Mouse (Mus musculus) left cerebral cortex, postnatal 10 days (tissue): ENCODE measurements around the gene Il1rn. TPM values are rescaled to one million over a fixed set of nuclear protein-coding genes. Genes with fewer than 3 reads are reported as not detected.

Experiments
- DNase-seq, 2 experiments: peaks; one replicate each; pipeline ENCODE4 v3.0.0; 2021 to 2022; ENCODE audit warnings: low spot score in 2 of 2, mixed read lengths in 1 of 2; ENCODE audit errors: extremely low spot score in 1 of 2
- intact Hi-C: fragments of 180-260 bp; cut with DNase I; formaldehyde crosslinking; loops from one replicate; pipeline ENCODE4 v1.15.1; 2025
- total RNA-seq, 2 experiments: library from RNA; stranded (reverse); gene quantifications; 2 replicates each; pipeline ENCODE4 v1.2.3; 2021

The Il1rn gene
- not detected for total RNA-seq

DNA sequence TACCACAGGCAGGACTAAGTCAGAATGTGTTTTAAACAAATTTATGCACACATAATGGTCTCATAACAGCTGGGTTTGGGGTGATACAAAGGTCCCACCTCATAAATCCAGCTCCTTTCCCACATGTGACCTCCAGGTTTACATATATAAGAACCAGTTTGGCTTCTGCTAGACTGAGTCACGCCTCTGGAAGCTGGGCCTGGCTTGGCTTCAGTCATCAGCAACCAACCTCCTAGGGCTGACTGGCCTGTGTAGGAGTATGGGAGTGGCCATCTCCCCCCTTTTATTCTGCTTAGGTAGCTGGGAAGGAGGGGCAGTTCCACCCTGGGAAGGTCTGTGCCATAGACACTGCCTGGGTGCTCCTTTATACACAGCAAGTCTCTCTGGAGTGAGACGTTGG lies at the start of gene Il1rn:
Il1rn (plus strand) TSS at position 309 of the 400 bp plus-strand sequence.
- intact Hi-C loops, result no loop called here
- no peak for DNase-seq

DNA sequence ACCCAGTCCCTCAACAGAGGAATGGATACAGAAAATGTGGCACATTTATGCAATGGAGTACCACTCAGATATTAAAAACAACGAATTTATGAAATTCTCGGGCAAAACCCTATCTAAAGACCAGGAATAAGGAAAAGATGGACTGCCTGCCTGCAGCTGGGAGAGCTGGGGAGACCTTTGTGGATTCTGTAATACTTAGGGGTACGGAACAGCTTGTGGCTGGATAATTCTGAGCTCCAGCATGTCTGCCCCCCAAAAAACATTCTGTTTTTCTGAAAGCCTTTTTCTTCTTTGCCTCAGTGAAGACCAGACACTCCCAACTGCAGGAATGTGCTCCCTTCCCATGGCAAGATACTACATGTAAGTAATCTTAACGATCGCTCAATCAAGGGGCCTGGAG lies 45.8 kb upstream of the Il1rn start, which contains the start of gene Il1f10:
Il1f10 (plus strand) TSS at position 301 of the 400 bp plus-strand sequence.
- intact Hi-C loops, result no loop called here
- DNase-seq, result no peak

DNA sequence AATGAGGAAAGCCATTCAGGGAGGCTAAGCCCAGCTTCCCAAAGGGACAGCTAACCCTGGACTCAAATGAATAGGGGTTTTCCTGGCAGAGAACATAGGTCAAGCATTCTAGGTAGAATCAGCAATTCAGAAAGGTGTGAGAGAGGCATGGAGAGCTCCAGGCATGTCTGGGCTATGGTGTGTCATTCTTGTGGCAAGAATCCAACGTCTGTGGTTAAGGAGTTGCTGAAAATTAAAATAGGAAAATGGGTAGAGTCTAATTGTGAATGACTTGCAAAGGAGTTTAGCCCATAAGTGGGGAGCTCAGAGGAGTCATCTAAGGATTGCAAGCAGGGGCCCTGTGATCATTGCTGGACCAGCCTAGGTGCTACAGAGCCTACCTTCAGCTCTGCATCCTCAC lies 42.0 kb upstream of the Il1rn start:
- intact Hi-C loops, result loop anchor here (5.0 kb wide), 1 partner anchor 113 kb away; no protein-coding TSS in a partner anchor
- DNase-seq, result no peak

DNA sequence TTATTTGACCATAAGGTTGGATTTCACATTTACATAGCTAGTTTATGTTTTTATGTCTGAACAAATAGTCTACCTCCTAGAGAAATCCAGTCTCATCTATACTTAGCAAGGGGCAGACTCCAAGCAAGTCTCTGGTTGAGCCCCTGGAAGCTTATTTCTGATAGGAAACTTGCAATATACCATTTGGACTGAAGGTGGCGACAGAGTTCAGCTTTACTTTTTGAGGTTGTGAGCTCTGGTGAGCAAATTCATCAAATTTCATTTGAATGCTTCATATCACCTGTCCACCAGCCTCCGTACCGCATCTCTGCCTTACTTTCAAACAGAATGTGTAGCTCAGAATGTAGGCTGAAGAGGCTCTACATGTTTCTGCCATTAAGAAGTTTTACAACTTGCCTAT lies 39.8 kb upstream of the Il1rn start:
- peak; percentile 21 to 44 for DNase-seq
- intact Hi-C loops, result loop anchor here (2.0 to 5.0 kb wide), 2 partner anchors 110 to 270 kb away; no protein-coding TSS in a partner anchor

DNA sequence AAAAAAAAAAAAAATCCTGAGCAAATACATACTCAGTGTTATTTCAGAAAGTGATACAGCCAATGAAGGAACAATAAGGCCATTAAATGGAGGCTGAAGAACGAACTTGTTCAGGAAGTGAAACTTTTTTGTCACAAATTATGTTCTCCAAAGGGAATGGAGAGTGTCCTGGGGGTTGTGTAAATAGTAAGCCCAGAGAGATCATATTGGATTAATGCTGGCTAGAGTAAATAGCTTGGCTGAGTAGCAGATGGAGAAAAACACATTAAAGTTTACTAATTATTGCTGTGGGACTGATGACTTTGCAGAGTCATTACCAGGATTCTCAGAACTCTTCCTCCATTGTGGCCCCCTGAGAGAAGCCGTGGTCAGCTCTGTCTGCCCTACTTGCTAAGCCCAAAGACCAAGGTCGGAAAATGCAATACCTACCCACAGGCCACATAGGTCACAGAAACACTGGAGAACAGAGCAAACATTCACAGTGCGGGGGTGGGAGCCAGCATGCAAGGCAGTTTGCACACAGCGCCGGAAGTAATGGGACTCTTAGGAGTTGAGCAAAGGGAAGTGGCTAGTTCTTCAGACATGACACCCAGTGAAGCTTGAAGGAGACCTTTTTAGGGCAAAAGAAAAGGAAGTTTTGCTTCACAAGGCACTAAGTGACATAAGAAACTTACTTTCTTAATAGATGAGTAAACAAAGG lies 25.2 kb upstream of the Il1rn start:
- no peak for DNase-seq
- intact Hi-C loops, result no loop called here

DNA sequence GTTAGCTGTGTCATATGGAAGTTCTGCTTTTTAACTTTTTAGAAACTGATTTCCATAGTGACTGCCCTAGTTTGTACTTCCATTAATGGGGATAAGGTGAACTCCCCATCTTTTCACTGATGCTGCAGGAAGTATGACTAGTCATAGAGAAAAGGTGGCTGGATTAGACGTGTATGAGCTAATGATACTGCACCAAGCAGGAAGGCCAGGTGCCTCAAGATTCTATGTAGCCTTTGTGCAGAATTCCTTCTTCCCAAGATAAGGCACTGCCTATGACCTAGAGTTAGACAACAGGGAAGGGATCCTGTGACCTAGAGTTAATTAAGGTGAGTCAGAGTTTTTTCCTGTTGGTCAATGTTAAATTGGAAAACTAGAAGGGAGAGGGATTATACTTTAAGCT lies 19.7 kb upstream of the Il1rn start:
- intact Hi-C loops, result no loop called here
- no peak for DNase-seq

DNA sequence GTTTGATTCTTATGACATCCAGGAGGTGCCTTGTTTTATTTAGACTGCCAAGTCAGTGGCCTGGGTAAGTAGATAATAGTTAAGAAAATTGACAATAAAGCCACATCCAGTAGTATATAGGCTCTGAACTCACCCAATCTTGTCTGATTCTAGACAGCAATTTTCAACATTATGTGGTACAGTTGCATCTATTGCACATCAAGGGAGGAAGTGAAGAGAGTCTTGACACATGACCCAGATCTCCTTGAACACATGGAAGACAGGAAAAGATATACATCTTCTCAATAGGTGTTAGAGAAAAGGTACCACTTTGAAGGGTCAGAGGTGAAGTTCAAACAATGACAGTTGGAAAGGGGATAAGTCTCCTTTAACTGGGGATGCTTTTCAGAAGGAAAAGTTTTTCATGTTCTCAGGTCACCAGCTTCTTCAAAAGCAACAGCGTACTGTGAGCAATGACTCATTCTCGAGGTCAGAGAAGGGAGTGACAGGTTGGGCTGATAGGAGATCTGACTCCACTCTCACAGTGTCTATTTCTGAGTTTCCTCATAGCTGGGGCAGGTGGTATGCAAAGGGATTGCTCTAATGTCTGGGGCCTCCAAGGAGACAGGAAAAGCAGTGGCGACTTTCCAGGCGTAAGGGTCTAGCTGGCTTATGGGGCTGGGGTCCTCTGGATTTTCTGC lies 18.6 kb upstream of the Il1rn start:
- DNase-seq, result no peak
- intact Hi-C loops, result no loop called here

DNA sequence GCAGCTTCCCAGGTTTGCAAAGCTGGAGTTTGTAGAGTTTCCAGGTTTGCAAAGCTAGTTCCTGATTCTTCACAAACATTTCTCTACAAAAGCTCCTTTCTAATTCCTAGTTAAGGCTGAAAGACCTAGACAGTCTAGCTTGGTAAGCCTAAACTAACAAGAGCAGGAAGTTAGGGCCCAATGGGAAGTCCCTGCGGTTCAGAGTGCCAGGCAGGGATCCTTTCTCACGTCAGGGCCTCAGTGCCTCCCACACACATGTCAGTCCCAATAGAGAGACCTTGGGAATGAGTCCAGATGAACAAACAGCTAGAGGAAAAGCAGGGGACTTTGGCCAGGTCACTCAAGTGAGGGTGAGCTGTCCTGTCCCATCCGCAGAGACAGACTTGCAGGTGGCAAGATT lies 1.3 kb upstream of the Il1rn start:
- intact Hi-C loops, result no loop called here
- DNase-seq, result no peak

DNA sequence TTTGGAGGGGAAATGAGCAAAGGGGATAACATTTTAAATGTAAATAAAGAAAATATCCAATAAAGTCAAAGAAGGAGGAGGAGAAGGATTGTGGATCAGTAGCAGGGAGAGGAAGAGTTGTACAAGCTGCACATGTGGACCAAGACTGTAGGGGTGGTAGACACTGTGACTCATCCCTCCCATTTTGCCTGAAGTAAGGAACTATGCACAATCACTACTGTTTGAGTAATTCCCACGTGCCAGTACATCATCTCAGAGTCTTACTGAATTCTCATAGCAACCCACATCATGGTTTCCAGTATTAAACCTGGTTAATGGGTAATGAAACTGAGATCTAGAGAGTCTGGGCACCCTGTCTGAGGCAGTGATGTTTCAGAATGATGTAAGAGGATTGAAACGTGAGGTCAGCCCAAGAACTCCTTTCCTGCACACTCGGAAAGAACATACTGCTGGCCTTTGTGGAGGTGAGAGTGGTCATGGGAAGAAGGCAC lies 4.8 kb downstream of the Il1rn start:
- intact Hi-C loops, result no loop called here
- DNase-seq, result no peak

DNA sequence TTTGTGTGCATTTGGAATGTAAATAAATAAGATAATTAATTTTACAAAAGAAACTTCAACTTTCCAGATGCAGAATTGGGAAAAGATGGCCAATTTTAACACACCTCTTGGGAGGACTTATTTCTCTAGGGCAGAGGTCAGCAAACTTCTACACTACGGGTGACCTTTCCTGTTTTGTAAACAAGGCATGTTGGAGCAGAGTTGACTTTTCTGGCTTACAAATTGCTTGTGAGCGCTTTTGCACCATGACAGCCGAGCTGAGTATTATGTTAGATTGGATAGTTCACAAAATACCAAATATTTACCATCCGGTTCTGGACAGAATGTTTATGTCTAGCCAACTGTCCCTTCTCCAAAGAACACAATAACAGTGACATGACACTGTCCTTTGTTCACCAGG lies 8.0 kb downstream of the Il1rn start:
- intact Hi-C loops, result no loop called here
- no peak for DNase-seq

DNA sequence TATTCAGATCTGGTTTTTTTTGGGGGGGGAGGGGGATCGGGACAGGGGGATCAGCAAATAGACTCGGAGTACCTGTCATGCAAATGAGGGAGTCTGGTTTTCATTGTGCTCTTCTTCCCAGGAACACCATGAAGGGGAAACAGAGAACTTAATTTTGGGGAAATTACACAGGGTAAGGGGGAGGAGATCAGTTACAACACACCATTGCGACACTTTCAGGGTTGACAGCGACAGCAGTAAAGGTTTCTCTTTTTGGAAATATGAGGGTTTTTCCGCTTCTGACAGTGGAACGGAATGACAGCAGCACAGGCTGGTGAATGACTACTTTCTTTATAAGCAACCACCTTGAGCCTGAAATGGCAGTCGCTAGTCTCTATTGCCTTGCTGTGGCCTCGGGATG lies 8.4 kb downstream of the Il1rn start:
- intact Hi-C loops, result no loop called here
- no peak for DNase-seq

DNA sequence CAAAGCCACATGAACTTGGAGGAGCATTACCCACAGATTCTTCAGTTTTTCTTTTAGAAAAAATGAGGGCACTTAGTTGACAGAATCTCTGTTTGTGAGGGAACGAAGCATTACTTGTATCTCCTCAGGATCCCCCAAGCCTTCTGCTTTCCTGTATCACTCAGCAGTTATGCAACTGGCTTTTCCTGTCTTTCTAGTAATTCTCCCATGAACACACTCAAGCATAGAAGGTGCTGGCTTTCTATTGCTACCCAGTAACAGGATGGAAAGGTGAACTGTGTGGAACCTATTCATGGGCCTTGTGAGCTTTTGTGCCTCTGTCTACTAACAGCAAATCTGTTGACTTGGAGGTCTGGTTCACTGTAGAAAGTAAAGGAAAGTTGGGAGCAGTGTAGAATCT lies 11.3 kb downstream of the Il1rn start:
- intact Hi-C loops, result no loop called here

DNA sequence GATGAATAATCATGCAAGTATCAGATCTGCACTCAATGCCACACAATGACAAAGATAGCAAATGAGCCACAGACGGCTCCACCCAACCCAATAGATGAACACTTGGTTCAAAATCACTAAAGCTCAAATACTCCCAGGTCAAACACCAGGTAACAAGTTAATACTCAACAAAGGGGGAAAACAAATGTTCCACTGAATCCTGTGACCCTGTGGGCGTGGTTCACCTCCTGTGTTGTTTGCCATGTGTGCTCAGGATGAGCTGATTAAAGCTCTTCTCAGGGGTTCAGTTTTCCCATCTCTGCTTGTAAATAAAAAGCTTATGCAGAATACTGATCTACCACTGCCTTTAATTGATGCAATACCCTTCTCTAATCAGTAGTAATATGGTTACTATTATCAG lies 14.5 kb downstream of the Il1rn start:
- intact Hi-C loops, result no loop called here
- DNase-seq, result no peak

More for the DNA sequence above, 11.3 kb downstream of the Il1rn start:
- no peak for DNase-seq

DNA sequence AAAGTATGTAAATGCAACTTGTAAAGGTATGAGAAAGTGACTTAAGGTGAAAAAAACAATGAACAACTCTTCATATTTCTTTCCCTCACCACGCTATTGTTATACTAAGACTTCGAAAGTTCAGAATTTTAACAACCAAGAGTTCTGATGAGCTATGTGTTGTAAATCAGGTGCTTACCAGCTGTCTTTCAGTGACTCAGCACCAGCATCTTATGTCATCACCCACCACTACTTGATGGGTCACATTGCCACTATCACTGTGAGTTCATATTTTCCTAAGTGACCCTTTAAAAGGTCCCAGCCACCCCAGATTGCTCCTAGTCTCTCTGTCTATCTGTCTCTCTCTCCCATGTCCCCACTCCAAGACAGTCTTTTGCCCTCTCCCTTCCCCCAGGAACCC lies 16.4 kb downstream of the Il1rn start:
- intact Hi-C loops, result no loop called here
- no peak for DNase-seq

DNA sequence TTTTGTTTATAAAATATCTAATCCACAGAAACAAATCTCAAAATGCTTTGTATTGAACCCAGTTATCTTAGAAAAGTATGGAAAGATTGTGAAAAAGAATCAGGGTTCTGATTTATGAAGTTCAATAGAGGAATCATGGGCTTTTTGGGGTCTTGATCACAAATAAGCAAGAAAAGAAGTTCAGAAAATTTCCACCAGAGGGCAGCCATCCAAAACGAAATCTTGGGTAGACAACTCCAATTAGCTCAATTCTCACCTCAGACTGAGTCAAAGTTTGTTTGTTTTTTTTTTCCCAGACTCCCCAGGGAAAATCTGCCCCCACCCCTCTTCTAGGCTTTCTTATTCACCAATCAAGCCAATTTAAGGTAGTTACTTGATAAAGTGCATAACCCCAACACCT lies 21.0 kb downstream of the Il1rn start:
- DNase-seq, result peak in 1 of 2 experiments; percentile 29
- intact Hi-C loops, result loop anchor here (2.0 to 5.0 kb wide), 2 partner anchors 50 to 211 kb away; no protein-coding TSS in a partner anchor

DNA sequence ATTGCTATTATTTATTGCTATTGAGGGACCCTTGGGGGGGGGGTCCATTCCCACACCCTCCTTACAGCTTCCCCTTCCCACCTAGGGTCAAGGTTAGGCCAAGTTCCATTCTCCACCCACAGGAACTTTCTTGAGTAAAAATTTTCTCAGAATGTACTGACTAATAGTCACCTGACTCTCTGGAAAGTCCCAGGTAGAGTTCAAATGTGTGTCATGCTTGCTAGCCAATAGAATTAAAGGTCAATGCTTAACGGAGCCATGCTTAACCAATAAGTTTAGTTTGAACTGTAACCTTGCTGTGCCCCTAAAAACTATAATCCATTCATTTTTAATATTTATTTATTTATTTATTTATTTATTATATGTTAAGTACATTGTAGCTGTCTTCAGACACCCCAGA lies 22.7 kb downstream of the Il1rn start:
- DNase-seq, result no peak
- intact Hi-C loops, result loop anchor here (5.0 kb wide), 1 partner anchor 48 kb away; no protein-coding TSS in a partner anchor

DNA sequence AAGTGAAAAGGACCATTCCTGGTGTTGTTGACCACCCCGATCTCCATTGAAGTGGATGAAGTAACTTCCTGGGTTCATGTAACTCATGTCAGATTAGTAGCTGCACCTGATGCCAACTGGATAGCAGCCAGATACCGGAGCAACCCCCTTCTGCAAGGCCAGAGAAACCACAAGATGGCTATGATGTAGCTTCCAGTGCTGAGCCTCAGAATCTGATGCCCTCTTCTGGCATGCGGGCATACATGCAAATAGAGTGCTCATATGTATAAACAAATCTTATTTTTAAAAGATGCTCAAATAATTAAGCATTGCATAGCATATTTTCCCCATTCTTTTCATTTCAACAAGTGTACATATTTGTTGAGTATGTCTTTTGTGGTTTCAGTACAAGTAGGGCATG lies 27.2 kb downstream of the Il1rn start:
- DNase-seq, result no peak
- intact Hi-C loops, result no loop called here

DNA sequence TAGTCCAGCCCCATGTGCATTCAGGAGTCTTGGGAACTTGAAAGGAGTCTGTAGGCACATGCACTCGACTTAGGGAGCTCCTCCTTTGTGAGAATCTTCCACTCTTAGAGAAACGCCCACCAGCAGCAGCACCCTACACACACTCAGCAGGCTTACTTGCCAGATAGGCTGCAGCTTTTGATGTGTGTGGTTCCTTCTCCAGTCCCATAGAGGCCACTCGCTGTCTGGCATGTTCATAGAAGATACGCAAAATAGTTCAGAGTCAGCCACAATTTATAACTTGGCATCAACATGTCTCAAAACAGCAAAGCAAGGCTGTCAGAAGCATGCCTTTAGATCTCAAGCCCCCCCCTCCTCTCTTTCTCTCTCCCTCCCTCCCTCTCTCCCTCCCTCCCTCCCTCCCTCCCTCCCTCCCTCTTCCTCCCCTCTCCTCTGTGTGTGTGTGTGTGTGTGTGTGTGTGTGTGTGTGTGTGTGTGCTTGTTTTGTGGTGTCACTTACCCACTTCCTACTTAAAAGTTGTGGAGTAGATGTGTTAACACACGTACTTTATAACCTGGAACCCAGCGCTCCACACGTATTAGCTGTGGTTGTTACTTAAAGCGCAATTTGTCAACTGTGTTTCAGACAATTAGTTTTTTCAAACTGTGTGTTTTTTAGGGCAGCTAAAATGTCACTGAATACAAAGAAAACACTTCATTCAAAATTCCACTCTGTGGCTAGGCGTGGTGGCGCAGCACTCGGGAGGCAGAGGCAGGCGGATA lies 29.7 kb downstream of the Il1rn start:
- intact Hi-C loops, result no loop called here
- no peak for DNase-seq
